Mouse (Mus musculus): ENCODE data around the gene Foxd3. TPM values are rescaled to one million over a fixed set of nuclear protein-coding genes. Genes with fewer than 3 reads are reported as not detected.

Gene Foxd3
- not detected in 2 replicates for polyA plus RNA-seq (2014; fragmentation: Nextera tagmentation; extraction: Ambion mirVana)

DNA sequence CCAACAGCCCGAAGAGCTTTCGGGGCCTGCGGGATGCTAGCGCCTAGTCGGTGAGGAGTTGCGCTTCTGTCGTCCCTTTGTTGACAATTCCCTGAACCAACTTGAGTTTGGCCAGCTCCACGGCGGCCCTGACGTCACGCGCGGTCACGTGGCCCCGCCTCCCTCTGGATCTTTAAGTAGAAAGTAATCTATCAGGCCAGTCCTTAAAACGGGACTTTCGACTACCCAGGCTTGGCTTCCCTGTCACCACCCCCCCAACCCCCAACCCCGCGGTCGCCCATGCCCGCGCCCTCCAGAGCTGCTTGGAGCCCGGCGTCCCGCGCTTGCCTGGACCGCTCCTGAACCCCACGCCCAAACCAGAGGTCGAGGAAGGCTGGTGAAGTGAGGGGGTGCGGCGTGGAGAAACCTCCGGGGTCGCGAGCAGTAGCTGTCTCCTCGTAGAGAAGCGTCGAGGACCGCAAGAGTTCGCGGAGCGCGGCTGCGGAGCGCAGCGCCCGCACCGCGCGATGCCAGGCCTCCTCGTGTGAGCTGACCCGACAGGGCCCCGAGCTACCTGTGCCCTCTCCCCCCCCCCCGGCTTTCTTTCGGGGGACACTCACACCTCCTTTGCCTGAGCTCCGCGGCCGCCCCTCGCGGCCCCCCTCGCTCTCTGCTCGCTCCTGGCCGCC lies at the start of gene Foxd3:
Foxd3 (plus strand) TSS at position 363 of the 668 bp plus-strand sequence.
- peak; percentile 44; the same call in 1 of the 2 replicates for ATAC-seq (ENCODE audit: insufficient read depth)
- WGBS: under 1% methylated on average over 54 of the region's 62 CpGs

DNA sequence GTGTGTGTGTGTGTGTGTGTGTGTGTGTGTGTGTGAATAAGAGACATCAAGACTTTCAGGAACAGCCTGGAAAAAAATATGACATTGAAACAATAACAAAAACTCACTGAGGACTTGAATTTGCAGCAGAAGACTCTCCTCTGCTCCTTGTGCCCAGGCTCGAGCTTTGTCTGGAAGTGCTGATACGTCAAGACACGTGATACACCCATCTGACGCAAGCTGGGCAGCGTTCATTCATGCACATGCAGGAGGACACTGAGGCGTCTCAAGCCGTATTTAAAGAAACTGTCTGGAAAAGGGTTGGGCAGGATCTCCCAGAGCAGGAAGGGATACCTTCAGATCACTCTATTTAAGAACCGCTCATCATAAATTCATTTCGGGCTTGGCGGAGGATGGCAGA lies 43.9 kb upstream of the Foxd3 start:
- Histone ChIP-seq H3K27ac (ENCODE audit: low read depth) (no peak overlapping the region), H3K4me2 (no peak overlapping the region), H3K4me1 (ENCODE audit: insufficient read depth) (no peaks in the 10 kb centered on the region), H3K9me3 (ENCODE audit: low read depth, low read length) (no peaks in the 10 kb centered on the region), H3K27me3 (ENCODE audit: insufficient read depth, low read length) (no peaks in the 10 kb centered on the region), H3K36me3 (ENCODE audit: insufficient read depth) (no peaks in the 10 kb centered on the region), H3K9ac (no peak overlapping the region), H3K4me3 (ENCODE audit: low read depth, low read length) (no peak overlapping the region)
- WGBS: 82% methylated on average over 10 of the region's 10 CpGs
- ATAC-seq (ENCODE audit: insufficient read depth): no peak
- TF ChIP-seq CTCF (IDR thresholded peaks at IDR 0.05; ENCODE audit: low read depth): no peak
- DNase-seq: no peak

More for the DNA sequence above, at the start of gene Foxd3:
- Histone ChIP-seq H3K4me2 (peak within 1 kb of the TSS; percentile 48), H3K27ac (ENCODE audit: low read depth) (no peak within 1 kb of the TSS), H3K4me3 (ENCODE audit: low read depth, low read length) (peak within 1 kb of the TSS; percentile 35), H3K27me3 (ENCODE audit: insufficient read depth, low read length) (peaks cover 96% of the 10 kb centered on the region), H3K4me1 (ENCODE audit: insufficient read depth) (0 out of 2 replicates have a peak, but pooled peaks cover 5% of the 10 kb centered on the region), H3K9ac (no peak within 1 kb of the TSS), H3K36me3 (ENCODE audit: insufficient read depth) (no peaks in the 10 kb centered on the region), H3K9me3 (ENCODE audit: low read depth, low read length) (no peaks in the 10 kb centered on the region)
- peak; percentile 58 for DNase-seq
- TF ChIP-seq CTCF (IDR thresholded peaks at IDR 0.05; ENCODE audit: low read depth): no peak

- Histone ChIP-seq H3K9me3 (ENCODE audit: low read depth, low read length) (no peaks in the 10 kb centered on the region), H3K36me3 (ENCODE audit: insufficient read depth) (no peaks in the 10 kb centered on the region), H3K9ac (no peak overlapping the region), H3K4me2 (no peak overlapping the region), H3K27ac (ENCODE audit: low read depth) (no peak overlapping the region), H3K27me3 (ENCODE audit: insufficient read depth, low read length) (no peaks in the 10 kb centered on the region), H3K4me1 (ENCODE audit: insufficient read depth) (no peaks in the 10 kb centered on the region), H3K4me3 (ENCODE audit: low read depth, low read length) (no peak overlapping the region)
- WGBS: 63% methylated on average over 12 of the region's 12 CpGs
- no peak for TF ChIP-seq CTCF (IDR thresholded peaks at IDR 0.05; ENCODE audit: low read depth)
- no peak for DNase-seq
- no peak for ATAC-seq (ENCODE audit: insufficient read depth)
Observed at GRCm38 (mm10) chr4:99612609-99613350, 43.3 kb upstream of the Foxd3 start.

- no peak overlapping the region; the same call in 1 of the 2 replicates for H3K4me3 ChIP-seq (ENCODE audit: low read depth, low read length)
- ATAC-seq (ENCODE audit: insufficient read depth) (peak; percentile 86), DNase-seq (peak; percentile 79)
- H3K4me2 ChIP-seq: peak overlapping the region; percentile 52
- no peaks in the 10 kb centered on the region for H3K9me3 ChIP-seq (ENCODE audit: low read depth, low read length)
- no peak for TF ChIP-seq CTCF (IDR thresholded peaks at IDR 0.05; ENCODE audit: low read depth)
- H3K9ac ChIP-seq: no peak overlapping the region
- no peaks in the 10 kb centered on the region for H3K36me3 ChIP-seq (ENCODE audit: insufficient read depth)
- WGBS: 9% methylated on average over 21 of the region's 24 CpGs
- no peaks in the 10 kb centered on the region for H3K4me1 ChIP-seq (ENCODE audit: insufficient read depth)
- no peak overlapping the region for H3K27ac ChIP-seq (ENCODE audit: low read depth)
- no peaks in the 10 kb centered on the region for H3K27me3 ChIP-seq (ENCODE audit: insufficient read depth, low read length)
Observed at GRCm38 (mm10) chr4:99626047-99626844, 29.9 kb upstream of the Foxd3 start.

GRCm38 (mm10) chr4:99627057-99627456 lies 29.0 kb upstream of the Foxd3 start:
- no peak for DNase-seq
- Histone ChIP-seq H3K4me2 (no peak overlapping the region), H3K4me3 (ENCODE audit: low read depth, low read length) (no peak overlapping the region), H3K27me3 (ENCODE audit: insufficient read depth, low read length) (no peaks in the 10 kb centered on the region), H3K9me3 (ENCODE audit: low read depth, low read length) (no peaks in the 10 kb centered on the region), H3K4me1 (ENCODE audit: insufficient read depth) (no peaks in the 10 kb centered on the region), H3K36me3 (ENCODE audit: insufficient read depth) (no peaks in the 10 kb centered on the region), H3K9ac (no peak overlapping the region), H3K27ac (ENCODE audit: low read depth) (no peak overlapping the region)
- 62% methylated on average over 13 of the region's 13 CpGs for WGBS
- TF ChIP-seq CTCF (IDR thresholded peaks at IDR 0.05; ENCODE audit: low read depth): no peak
- peak; percentile 56; the same call in 1 of the 2 replicates for ATAC-seq (ENCODE audit: insufficient read depth)

DNA sequence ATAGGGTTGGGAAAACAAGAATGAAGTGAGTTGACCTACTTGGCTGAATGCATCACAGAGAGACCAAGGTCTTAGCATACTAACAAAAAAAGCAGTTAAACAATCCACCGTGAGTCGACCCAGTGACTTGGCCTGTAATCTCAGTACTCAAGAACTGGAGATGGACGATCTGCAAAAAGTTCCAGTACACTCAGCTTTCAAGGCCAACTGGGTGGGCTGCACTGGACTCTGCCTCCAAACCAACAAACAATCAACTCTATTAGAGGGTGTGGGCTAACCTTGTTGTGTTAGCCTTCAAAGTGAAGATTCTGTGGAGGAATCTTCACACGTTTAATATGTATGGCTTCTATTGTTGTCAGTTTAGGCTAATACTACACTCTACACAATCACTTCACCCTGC lies 20.1 kb upstream of the Foxd3 start:
- Histone ChIP-seq H3K36me3 (ENCODE audit: insufficient read depth) (no peaks in the 10 kb centered on the region), H3K4me2 (no peak overlapping the region), H3K27me3 (ENCODE audit: insufficient read depth, low read length) (no peaks in the 10 kb centered on the region), H3K9ac (no peak overlapping the region), H3K4me1 (ENCODE audit: insufficient read depth) (no peaks in the 10 kb centered on the region), H3K4me3 (ENCODE audit: low read depth, low read length) (no peak overlapping the region), H3K27ac (ENCODE audit: low read depth) (no peak overlapping the region), H3K9me3 (ENCODE audit: low read depth, low read length) (no peaks in the 10 kb centered on the region)
- DNase-seq (no peak), ATAC-seq (ENCODE audit: insufficient read depth) (no peak)
- TF ChIP-seq CTCF (IDR thresholded peaks at IDR 0.05; ENCODE audit: low read depth): no peak
- WGBS: 52% methylated on average over 4 of the region's 4 CpGs

Measured in lung, embryonic 14.5 days (tissue).